Mouse (Mus musculus): ENCODE measurements at regions not wholly inside any gene's neighbourhood (a gene's known extent, or its start where the extent isn't known, plus 50 kb on each side); places are given as distances from the start of the nearest gene placed in this dataset.

DNA sequence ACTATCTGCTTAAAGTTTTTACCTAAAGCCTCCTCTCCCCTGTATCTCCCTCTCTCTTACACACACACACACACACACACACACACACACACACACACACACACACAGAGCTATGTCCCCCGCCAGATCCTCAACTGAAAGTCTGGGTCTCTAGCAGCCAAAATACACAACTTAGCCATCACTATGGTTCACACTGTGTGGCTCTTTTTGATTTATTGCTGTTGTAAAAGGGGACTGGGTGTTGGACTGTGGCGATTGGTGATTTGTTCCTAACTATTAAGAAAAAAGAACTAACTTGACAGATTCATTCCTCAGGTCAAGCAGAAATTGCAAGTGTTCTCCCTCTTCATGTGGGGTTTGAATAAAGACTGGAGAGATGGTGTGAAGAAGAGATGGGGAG is 278.2 kb downstream of the Ccdc91 start:
- DNase-seq (ENCODE audit: extremely low spot score, low read depth, low spot score): no peak

DNA sequence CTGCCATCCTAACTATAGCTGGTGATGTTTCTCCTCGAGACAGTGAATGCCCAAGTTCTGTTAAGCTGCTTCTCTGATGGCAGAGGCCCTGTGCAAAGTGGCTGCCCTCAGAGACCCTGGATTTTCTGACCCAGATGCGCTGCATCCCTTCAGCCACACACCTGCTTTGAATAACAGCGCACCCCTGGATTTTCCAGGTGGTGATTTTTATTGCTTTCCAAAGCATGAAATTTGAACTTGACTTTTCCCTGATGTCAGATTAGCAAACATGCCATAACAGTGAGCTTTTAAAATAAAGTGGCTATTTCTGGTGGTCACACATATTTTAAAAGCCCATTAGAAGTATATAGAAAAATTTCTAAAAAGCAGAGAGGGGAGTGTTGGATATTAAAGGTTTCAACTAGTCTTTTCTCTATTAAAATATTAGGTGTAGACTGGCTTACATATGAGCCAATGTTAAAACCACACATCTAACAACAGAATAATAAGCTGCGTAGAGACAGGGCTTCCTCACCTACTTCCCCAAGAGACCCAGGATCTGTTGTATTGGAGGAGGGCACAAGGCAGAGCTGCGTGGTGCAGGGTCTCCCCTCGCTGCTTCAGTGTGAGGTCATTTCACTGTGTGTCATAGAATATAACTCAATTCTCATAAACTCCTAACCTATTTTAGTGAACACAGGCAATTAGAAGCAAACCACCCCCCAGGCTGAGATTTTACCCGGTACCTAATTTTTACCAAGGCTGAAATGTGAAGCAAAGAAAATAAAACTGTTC is 280.3 kb downstream of the Ccdc91 start:
- DNase-seq (ENCODE audit: extremely low spot score, low read depth, low spot score): no peak

DNA sequence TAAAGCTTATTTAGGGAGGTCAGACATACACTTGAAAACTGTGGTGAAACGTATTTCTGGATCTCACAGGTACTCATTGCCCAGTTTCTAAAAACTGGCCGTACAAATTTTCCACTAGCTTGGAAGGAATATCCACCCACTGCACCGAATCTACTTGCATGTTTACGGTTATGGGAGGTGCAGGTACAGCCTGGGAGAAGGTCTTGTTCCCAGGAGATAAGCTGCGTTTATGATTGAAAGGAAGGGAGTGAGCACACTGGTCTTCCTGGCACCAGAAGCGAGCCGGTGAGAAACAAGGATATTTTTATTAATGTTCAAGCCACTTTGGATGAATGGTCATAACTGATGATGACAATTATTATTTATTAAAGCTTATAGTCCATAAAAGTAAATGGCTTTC is 283.9 kb downstream of the Ccdc91 start:
- DNase-seq (ENCODE audit: extremely low spot score, low read depth, low spot score): no peak

- no peak for DNase-seq (ENCODE audit: extremely low spot score, low read depth, low spot score)
Observed at GRCm38 (mm10) chr6:147760113-147760512, 284.5 kb downstream of the Ccdc91 start.

- DNase-seq (ENCODE audit: extremely low spot score, low read depth, low spot score): no peak
Observed at GRCm38 (mm10) chr6:147765241-147765640, 281.8 kb upstream of the Far2 start.

DNA sequence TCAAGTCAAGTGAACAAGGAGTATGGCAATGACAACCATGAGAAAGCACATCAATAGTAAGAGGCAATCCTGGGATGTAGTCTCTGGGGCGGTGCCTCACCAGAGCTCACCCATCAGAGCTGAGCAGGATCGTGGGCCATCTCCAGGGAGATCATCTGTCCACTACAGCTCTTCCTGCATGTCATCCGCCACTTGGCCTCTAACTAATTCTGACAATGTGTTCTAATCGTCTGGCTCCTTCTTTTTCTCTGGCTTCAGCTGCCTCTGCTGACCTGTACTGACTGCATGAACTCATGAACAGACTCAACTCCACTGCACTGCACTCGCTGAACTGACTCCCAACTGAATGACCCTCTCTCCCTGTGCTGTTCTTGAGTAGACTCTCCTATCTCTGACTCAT is 277.9 kb upstream of the Far2 start:
- DNase-seq (ENCODE audit: extremely low spot score, low read depth, low spot score): no peak

GRCm38 (mm10) chr6:147770034-147770433 is 277.0 kb upstream of the Far2 start:
- no peak for DNase-seq (ENCODE audit: extremely low spot score, low read depth, low spot score)

DNA sequence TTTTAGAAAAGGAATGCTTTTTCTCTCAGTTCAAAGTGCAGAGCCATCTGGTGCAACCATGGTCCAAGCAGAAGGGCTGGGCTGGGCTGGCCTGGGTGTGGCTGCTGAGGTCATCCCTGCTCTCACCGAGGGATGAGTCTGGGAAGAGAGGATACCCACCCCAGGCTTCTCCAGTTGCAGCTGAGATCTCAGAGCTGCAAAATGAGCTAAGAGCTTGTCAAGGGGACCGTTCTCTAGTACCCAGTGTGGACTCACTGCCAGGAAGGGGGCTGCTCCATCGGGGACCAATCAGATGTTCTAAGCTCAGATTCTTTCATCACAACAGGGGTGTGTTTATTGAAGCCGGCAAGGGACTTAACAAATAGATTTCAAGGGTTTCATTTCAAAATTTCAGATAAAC is 275.6 kb upstream of the Far2 start:
- DNase-seq (ENCODE audit: extremely low spot score, low read depth, low spot score): no peak

DNA sequence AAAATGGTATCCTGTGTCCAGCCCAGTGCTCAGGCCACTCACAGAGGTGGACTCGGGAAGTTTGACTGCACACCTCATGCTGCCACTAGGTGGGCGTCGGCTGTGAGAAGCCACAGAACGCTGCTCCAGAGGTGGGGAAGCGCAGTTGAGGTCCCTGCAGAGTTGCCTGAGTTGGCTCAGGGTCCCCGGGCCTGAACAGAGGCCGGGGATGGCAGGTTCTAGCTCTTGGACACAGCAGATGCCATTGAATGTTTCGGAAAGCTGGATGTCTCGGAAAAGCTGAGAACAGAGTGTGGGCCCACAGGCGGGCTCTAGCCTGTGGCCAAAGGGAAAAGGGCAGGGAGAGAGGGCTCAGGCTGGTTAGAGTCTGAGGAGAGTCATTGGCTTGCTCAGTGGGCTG is 273.2 kb upstream of the Far2 start:
- DNase-seq (ENCODE audit: extremely low spot score, low read depth, low spot score): no peak

DNA sequence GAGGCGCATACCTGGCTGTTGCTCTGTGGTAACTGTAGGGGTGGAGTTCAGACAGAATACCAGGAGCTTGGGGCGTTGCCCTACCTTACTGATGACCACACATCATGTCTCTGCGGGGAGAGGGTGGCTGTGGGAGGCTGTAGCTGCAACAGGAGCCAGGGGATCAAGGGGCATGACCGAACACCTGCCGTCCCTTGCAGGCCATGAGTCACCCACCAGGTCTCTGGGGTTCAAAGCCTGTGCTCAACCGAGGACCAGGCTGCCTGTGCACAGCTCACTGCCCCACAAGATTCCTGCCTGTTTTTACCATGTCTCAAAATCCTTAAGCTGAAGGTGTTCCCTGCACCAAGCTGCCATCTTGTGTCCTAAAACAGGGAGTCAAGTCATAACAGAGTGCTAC is 272.4 kb upstream of the Far2 start:
- no peak for DNase-seq (ENCODE audit: extremely low spot score, low read depth, low spot score)

- DNase-seq (ENCODE audit: extremely low spot score, low read depth, low spot score): no peak
Observed at GRCm38 (mm10) chr6:147779466-147779865, 267.6 kb upstream of the Far2 start.

- DNase-seq (ENCODE audit: extremely low spot score, low read depth, low spot score): no peak
Observed at GRCm38 (mm10) chr6:147784249-147784648, 262.8 kb upstream of the Far2 start.

DNA sequence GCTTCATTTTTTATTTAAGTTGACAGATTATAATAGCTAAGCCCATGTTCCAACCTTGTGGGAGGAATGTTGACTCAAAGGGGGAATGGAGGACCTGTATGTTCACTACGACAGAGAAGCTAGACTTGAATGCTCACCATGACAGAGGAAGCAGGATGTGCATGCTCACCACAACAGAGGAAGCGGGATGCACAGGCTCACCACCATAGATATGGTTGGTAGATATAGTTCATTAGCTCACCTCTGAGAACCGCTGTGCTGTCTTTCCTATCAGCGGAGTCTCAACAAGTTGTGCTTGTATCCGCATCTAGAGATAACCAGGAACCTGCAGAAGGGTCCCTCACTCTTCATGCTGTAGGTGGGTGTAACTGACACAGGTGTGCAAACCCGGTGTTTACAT is 262.2 kb upstream of the Far2 start:
- no peak for DNase-seq (ENCODE audit: extremely low spot score, low read depth, low spot score)

- DNase-seq (ENCODE audit: extremely low spot score, low read depth, low spot score): no peak
Observed at GRCm38 (mm10) chr6:147788095-147788494, 259.0 kb upstream of the Far2 start.

GRCm38 (mm10) chr6:147789112-147789511 is 257.9 kb upstream of the Far2 start:
- DNase-seq (ENCODE audit: extremely low spot score, low read depth, low spot score): no peak

- DNase-seq (ENCODE audit: extremely low spot score, low read depth, low spot score): peak; percentile 1
Observed at GRCm38 (mm10) chr6:147793811-147794210, 253.2 kb upstream of the Far2 start.

DNA sequence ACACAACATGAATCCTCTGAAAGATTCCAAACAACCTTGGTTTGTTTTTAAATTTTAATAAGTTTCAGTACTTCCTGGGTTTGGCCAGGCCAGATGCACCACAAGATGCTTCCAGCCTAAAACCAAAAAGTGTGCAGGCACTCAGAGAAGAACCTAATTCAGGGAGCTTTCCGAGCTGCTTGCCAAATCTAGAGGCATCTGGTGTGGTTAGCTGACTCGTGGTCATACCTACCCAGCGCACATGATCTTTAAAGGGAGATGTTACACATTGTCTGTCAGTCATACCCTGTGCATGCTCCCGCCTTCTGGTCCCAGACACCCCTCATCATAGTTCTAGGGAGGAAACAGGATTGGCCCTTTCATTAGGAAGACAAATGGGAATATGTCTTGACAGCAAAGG is 252.7 kb upstream of the Far2 start:
- peak; percentile 1 for DNase-seq (ENCODE audit: extremely low spot score, low read depth, low spot score)

DNA sequence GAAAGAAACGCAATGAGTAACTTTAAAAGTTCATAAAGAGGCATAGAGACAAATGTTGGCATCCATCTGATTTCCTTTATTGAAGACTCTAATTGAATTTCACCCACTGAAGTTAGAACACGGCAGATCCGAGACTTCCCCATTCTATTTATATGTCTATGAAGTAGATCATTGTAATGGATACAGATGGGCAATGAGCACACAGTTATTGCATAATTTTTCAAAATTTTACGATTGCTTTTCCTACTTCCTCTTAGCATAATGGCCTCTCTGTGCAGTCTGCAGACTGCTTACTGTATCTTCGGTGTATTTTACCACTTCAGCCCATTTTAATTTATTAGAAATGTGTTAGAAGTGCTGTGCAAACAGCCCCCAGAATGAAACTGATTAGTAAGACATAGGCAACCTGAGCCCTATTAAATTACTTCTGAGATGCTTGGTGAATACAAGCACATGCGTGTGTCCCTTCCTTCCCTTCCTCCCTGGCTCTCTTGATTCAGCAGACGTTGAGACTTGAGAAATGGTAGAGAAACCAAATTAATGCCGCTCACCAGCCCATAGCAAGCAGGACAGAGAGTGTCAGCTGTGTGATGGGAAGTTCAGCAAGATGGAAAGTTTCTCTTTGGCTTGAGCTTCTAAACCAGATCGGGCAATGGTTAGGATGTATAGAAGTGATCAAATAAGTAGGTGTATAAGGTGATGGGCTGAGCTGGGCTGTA is 247.9 kb upstream of the Far2 start:
- DNase-seq (ENCODE audit: extremely low spot score, low read depth, low spot score): no peak

DNA sequence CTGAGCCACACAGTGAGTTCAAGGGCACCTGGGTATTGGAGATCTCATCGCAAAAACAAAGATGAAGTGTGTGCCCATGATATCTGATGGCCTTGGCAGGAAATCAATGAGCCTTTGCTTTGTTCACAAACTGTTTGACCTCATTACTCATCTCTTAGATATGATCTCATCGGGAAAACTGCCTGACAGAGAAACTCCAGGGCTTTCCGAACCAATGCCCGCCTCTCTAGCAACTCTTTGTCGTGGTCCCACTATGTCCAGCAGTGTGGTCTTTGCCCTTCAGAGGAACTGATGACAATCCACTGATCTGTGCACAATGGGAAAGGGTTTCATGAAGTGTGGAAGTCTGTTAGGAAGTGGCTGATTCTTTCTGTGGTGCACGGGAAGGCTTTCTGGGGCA is 247.2 kb upstream of the Far2 start:
- DNase-seq (ENCODE audit: extremely low spot score, low read depth, low spot score): no peak

GRCm38 (mm10) chr6:147800846-147801245 is 246.2 kb upstream of the Far2 start:
- DNase-seq (ENCODE audit: extremely low spot score, low read depth, low spot score): no peak

DNA sequence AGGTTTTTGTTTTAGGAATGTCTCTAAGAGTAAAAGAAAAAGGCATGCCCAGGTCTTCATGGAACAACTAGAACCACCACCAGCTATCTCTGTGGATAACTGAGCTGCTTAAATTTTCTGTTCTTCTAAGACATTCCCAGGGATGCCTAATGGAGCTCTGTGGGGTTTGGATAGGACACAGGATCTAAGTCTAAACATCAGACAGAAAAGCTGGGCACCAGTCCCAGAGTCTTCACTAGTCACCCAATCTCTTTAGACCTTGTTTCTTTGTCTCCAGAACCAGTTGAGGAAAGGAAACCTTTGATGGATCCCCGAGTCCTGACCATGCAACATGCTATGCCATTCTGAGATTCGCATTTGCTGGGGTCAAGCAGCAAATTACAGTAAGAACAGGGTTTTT is 243.2 kb upstream of the Far2 start:
- no peak for DNase-seq (ENCODE audit: extremely low spot score, low read depth, low spot score)

DNA sequence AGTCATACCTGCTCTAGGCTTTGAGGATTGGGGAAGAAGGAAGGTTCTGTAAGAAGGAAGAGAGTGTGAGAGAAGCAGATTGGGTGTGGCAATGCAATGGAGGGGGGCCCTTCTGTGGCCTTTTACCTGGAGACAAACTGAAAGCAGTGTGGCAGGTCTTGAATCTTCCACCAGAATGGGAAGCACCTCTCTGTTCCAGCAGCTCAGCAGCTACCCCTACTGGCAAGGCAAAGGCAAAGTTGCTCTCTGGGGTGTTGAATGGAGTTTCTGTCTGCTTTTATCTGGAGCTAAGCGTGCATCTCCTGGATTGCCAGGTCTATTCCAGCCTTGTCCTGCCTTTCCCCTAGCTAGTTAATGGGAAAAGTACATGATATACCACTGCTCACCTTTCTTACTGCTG is 236.3 kb upstream of the Far2 start:
- peak; percentile 12 for DNase-seq (ENCODE audit: extremely low spot score, low read depth, low spot score)

- DNase-seq (ENCODE audit: extremely low spot score, low read depth, low spot score): no peak
Observed at GRCm38 (mm10) chr6:147816861-147817260, 230.2 kb upstream of the Far2 start.

Measured in hindlimb bud, embryonic 11.5 days (tissue).